Mouse (Mus musculus) fat pad, adult 2 months (tissue): Measurements from ENCODE around the gene Abca5.
A peak's percentile ranks its signal among the peaks of the same experiment; 100 is the strongest.

Experiments used
- DNase-seq: peaks from one replicate; pipeline ENCODE4 v3.0.0-alpha.2; 2011; ENCODE audit warnings: low read depth, low spot score; ENCODE audit errors: extremely low read depth

The Abca5 gene

GRCm38 (mm10) chr11:110306475-110307168 lies 30.9 kb downstream of the Abca5 start:
- DNase-seq, result no peak

- DNase-seq, result no peak
Measured at GRCm38 (mm10) chr11:110303411-110303810, 34.1 kb downstream of the Abca5 start.

- DNase-seq, result no peak
Measured at GRCm38 (mm10) chr11:110297917-110298533, 39.5 kb downstream of the Abca5 start.

- DNase-seq, result no peak
Measured at GRCm38 (mm10) chr11:110290586-110290985, 46.9 kb downstream of the Abca5 start.

- DNase-seq, result no peak
Measured at GRCm38 (mm10) chr11:110288423-110288822, 49.1 kb downstream of the Abca5 start.

- DNase-seq, result no peak
Measured at GRCm38 (mm10) chr11:110287694-110288093, 49.8 kb downstream of the Abca5 start.

GRCm38 (mm10) chr11:110286331-110286730 lies 51.2 kb downstream of the Abca5 start:
- no peak for DNase-seq

GRCm38 (mm10) chr11:110284849-110285248 lies 52.7 kb downstream of the Abca5 start:
- DNase-seq, result no peak

GRCm38 (mm10) chr11:110284185-110284787 lies 53.2 kb downstream of the Abca5 start:
- no peak for DNase-seq

GRCm38 (mm10) chr11:110274794-110275193 lies 62.7 kb downstream of the Abca5 start:
- DNase-seq, result no peak

GRCm38 (mm10) chr11:110271745-110272144 lies 65.8 kb downstream of the Abca5 start:
- DNase-seq, result no peak

- DNase-seq, result peak; percentile 14
Measured at GRCm38 (mm10) chr11:110268244-110268844, 69.2 kb downstream of the Abca5 start.

- DNase-seq, result no peak
Measured at GRCm38 (mm10) chr11:110267232-110267631, 70.3 kb downstream of the Abca5 start.

- DNase-seq, result no peak
Measured at GRCm38 (mm10) chr11:110266757-110267156, 70.8 kb downstream of the Abca5 start.

GRCm38 (mm10) chr11:110261867-110262266 lies 75.6 kb downstream of the Abca5 start:
- no peak for DNase-seq

GRCm38 (mm10) chr11:110257911-110258310 lies 79.6 kb downstream of the Abca5 start:
- DNase-seq, result no peak

GRCm38 (mm10) chr11:110257061-110257460 lies 80.5 kb downstream of the Abca5 start:
- DNase-seq, result no peak

GRCm38 (mm10) chr11:110252256-110252655 lies 85.3 kb downstream of the Abca5 start:
- no peak for DNase-seq

GRCm38 (mm10) chr11:110251534-110251933 lies 86.0 kb downstream of the Abca5 start, which contains the start of gene Abca6:
Gene Abca6 (minus strand): TSS chr11:110251776.
- no peak for DNase-seq

GRCm38 (mm10) chr11:110244730-110245129 lies 92.8 kb downstream of the Abca5 start:
- no peak for DNase-seq

GRCm38 (mm10) chr11:110237466-110237865 lies 100.0 kb downstream of the Abca5 start:
- no peak for DNase-seq

- DNase-seq, result no peak
Measured at GRCm38 (mm10) chr11:110232975-110233374, 104.5 kb downstream of the Abca5 start.
